ENCODE assay signal across 9 mouse cellular contexts in genomic region chr5:122528591-122528990, GRCm38 (mm10). TPM values are rescaled to one million over a fixed set of nuclear protein-coding genes. Genes with fewer than 3 reads are reported as not detected.
DNase-seq lines count a peak whose midpoint lies in the region; ATAC-seq and TF ChIP-seq lines count a peak whose summit lies in the region.
"Had no signal": no experiment of that assay in that cellular context is flagged by ENCODE, and none has a peak within 500 bp of the region (broad histone marks: within the 10 kb centered on the region; RNA-seq: fewer than 3 reads in every experiment).

No protein-coding gene starts in this region.

- DNase-seq in heart, postnatal 14 days: no peak
- no peak for DNase-seq in kidney, postnatal 0 days (ENCODE audit: low spot score)
- no peak for DNase-seq in kidney, adult 9 months
- DNase-seq in left cerebral cortex, adult 11 months (ENCODE audit: low spot score): no peak
- DNase-seq: right cerebral cortex, postnatal 4 days had no signal

- no peak overlapping the region for H3K4me3 ChIP-seq in heart, embryonic 12.5 days
- H3K4me3 ChIP-seq in kidney, postnatal 0 days (replicated peaks; ENCODE audit: low read depth, low read length): no peak overlapping the region
- no peak overlapping the region for H3K4me3 ChIP-seq in embryonic facial prominence, embryonic 13.5 days
- H3K4me3 ChIP-seq in limb, embryonic 13.5 days: no peak overlapping the region

- no peak for TF ChIP-seq CTCF in kidney, postnatal 0 days (IDR thresholded peaks at IDR 0.05; ENCODE audit: low read depth)

- peaks cover 81% of the 10 kb centered on the region for H3K4me1 ChIP-seq in heart, embryonic 12.5 days (replicated peaks)
- H3K4me1 ChIP-seq in kidney, postnatal 0 days (replicated peaks; ENCODE audit: insufficient read depth, low read length): peaks cover 40% of the 10 kb centered on the region
- peaks cover 43% of the 10 kb centered on the region for H3K4me1 ChIP-seq in embryonic facial prominence, embryonic 13.5 days
- peaks cover 43% of the 10 kb centered on the region for H3K4me1 ChIP-seq in limb, embryonic 13.5 days

- ATAC-seq in heart, embryonic 12.5 days (ENCODE audit: insufficient number of reproducible peaks, low FRiP score): no peak
- ATAC-seq in kidney, postnatal 0 days (replicated peaks; ENCODE audit: low FRiP score, low read depth): no peak
- no peak for ATAC-seq in embryonic facial prominence, embryonic 13.5 days (ENCODE audit: insufficient number of reproducible peaks, insufficient read depth, low FRiP score, low TSS enrichment, low read depth)
- no peak for ATAC-seq in limb, embryonic 13.5 days (ENCODE audit: low FRiP score, low read depth)
- ATAC-seq in inflammation-experienced regulatory T-cells, adult 6 months: no peak

- no peaks in the 10 kb centered on the region for H3K36me3 ChIP-seq in heart, embryonic 12.5 days
- H3K36me3 ChIP-seq in kidney, postnatal 0 days (ENCODE audit: insufficient read depth, low read length): no peaks in the 10 kb centered on the region
- H3K36me3 ChIP-seq in embryonic facial prominence, embryonic 13.5 days: no peaks in the 10 kb centered on the region
- no peaks in the 10 kb centered on the region for H3K36me3 ChIP-seq in limb, embryonic 13.5 days

- 65% methylated on average over 3 of the region's 3 CpGs for WGBS in heart, embryonic 12.5 days
- WGBS in kidney, postnatal 0 days: 52% methylated on average over 3 of the region's 3 CpGs
- 52% methylated on average over 3 of the region's 3 CpGs for WGBS in embryonic facial prominence, embryonic 13.5 days
- WGBS in limb, embryonic 13.5 days: 80% methylated on average over 3 of the region's 3 CpGs

- H3K4me2 ChIP-seq in heart, embryonic 12.5 days: no peak overlapping the region
- H3K4me2 ChIP-seq in kidney, postnatal 0 days (ENCODE audit: low read length): no peak overlapping the region
- H3K4me2 ChIP-seq in embryonic facial prominence, embryonic 13.5 days: 0 out of 2 replicates have a peak overlapping the region, but pooled peaks have one; percentile 55
- no peak overlapping the region for H3K4me2 ChIP-seq in limb, embryonic 13.5 days (replicated peaks)

- H3K9ac ChIP-seq in heart, embryonic 12.5 days: peak overlapping the region; percentile 37; the same call in 1 of the 2 replicates
- H3K9ac ChIP-seq in kidney, postnatal 0 days (ENCODE audit: low read depth, low read length): 0 out of 2 replicates have a peak overlapping the region, but pooled peaks have one; percentile 9
- H3K9ac ChIP-seq in embryonic facial prominence, embryonic 13.5 days: no peak overlapping the region
- no peak overlapping the region for H3K9ac ChIP-seq in limb, embryonic 13.5 days

- no peaks in the 10 kb centered on the region for H3K27me3 ChIP-seq in heart, embryonic 12.5 days (replicated peaks)
- H3K27me3 ChIP-seq in kidney, postnatal 0 days (ENCODE audit: insufficient read depth, low read length): no peaks in the 10 kb centered on the region
- no peaks in the 10 kb centered on the region for H3K27me3 ChIP-seq in embryonic facial prominence, embryonic 13.5 days
- no peaks in the 10 kb centered on the region for H3K27me3 ChIP-seq in limb, embryonic 13.5 days

- no peaks in the 10 kb centered on the region for H3K9me3 ChIP-seq in heart, embryonic 12.5 days (replicated peaks)
- H3K9me3 ChIP-seq in kidney, postnatal 0 days (replicated peaks; ENCODE audit: low read length): no peaks in the 10 kb centered on the region
- H3K9me3 ChIP-seq in embryonic facial prominence, embryonic 13.5 days: no peaks in the 10 kb centered on the region
- H3K9me3 ChIP-seq in limb, embryonic 13.5 days: no peaks in the 10 kb centered on the region

- intact Hi-C loops in heart, postnatal 14 days (cut with DNase I): loop anchor here (2.0 kb wide), 1 partner anchor 16 kb away; no protein-coding TSS in a partner anchor

- peak overlapping the region; percentile 94 for H3K27ac ChIP-seq in heart, embryonic 12.5 days (ENCODE audit: poor library complexity, severe bottlenecking)
- H3K27ac ChIP-seq in kidney, postnatal 0 days: peak overlapping the region; percentile 82
- peak overlapping the region; percentile 94 for H3K27ac ChIP-seq in embryonic facial prominence, embryonic 13.5 days
- peak overlapping the region; percentile 88 for H3K27ac ChIP-seq in limb, embryonic 13.5 days

RNA-seq across cellular contexts. Expression of gene Atp2a2, which starts 26.6 kb away (rescaled TPM):
- 414 and 424 TPM in 2 replicates for polyA plus RNA-seq in heart, embryonic 12.5 days (2016; fragmentation: Nextera tagmentation; extraction: Ambion mirVana)
- 1,000 to 10,000 TPM; 9,386 to 9,784 TPM for total RNA-seq in heart, postnatal 14 days (2021)
- 37.8 and 38.5 TPM in 2 replicates for polyA plus RNA-seq in kidney, postnatal 0 days (2015; fragmentation: Nextera tagmentation; extraction: Ambion mirVana)
- 26.8 and 28.3 TPM in 2 replicates for polyA plus RNA-seq in embryonic facial prominence, embryonic 13.5 days (2015; fragmentation: Nextera tagmentation; extraction: Ambion mirVana)
- 27.0 and 28.3 TPM in 2 replicates for polyA plus RNA-seq in limb, embryonic 13.5 days (2015; fragmentation: Nextera tagmentation; extraction: Ambion mirVana)
- 10 to 100 TPM; 12.5 to 16.2 (median 13.1) TPM for polyA plus RNA-seq in inflammation-experienced regulatory T-cells, adult 6 months (2017; shearing (Covaris generic))

Comparison
In these comparisons a context has a peak if more than half of its experiments do, and no peak if none do; other contexts are left out.
1. H3K9ac ChIP-seq: peak in heart, embryonic 12.5 days (single experiment) and kidney, postnatal 0 days (single experiment); none in embryonic facial prominence, embryonic 13.5 days (single experiment) and limb, embryonic 13.5 days (single experiment).
2. RNA of gene Atp2a2, which starts 26.6 kb away (polyA plus RNA-seq): 414 to 424 TPM in heart, embryonic 12.5 days; 37.8 to 38.5 TPM in kidney, postnatal 0 days, 27.0 to 28.3 TPM in limb, embryonic 13.5 days, 26.8 to 28.3 TPM in embryonic facial prominence, embryonic 13.5 days and 12.5 to 16.2 TPM in inflammation-experienced regulatory T-cells, adult 6 months; every median in the first group is over 10 times any median in the second.
3. Peak in every context shown above with its lines, with median percentiles within 50 percentile points of each other: H3K27ac ChIP-seq.